Mouse (Mus musculus): ENCODE measurements around the gene Lyg2. TPM values are rescaled to one million over a fixed set of nuclear protein-coding genes. Genes with fewer than 3 reads are reported as not detected.

Gene Lyg2
- polyA plus RNA-seq, 1 experiment from 2014 or later: not detected

DNA sequence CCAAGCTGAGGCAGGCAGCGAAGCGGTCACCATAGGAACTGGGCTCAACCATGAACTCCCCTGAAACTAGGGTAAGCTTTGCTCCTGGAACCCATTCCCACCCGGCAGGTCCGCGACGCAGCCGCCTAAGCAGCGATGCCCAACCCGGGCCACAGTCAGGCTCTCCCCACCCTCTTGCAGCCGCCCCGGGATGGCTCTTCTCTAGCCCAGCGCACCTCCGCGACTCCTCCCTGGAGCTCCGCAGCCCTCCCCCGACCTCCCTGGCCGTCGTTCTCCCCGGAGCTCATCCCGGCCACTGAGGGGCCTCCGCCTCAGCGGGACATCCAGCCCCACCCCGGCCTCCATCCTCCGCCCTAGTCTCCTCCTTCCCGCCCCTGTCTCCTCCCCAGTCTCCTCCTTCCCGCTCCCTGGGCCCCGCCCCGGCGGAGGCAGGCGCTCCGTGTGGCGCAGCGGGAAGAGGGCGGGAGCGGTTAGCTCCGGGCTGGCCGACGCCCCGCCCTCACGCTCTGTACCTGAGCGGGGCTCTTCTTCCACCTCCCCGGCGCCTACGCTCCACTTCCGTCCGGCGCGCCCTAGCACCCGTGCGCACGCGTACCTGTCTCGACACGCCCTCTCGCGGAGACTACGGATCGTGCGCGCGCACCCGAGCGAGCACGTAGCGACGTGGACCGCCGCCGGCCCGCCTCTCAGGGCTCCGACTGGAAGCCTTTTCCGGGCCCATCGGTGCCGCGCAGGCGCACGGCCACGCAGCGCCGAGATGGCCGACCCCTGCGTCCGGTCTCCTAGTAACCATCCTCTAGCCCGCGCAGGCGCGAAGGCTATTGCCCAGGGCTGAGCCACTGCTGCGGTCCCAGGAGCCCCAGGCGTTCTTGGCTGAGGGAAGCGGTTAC, 51.5 kb downstream of the Lyg2 start:
- under 1% methylated on average over 77 of the region's 90 CpGs for WGBS
- H3K36me3 ChIP-seq: no peaks in the 10 kb centered on the region
- H3K4me3 ChIP-seq (replicated peaks): peak overlapping the region; percentile 70
- H3K9me3 ChIP-seq: no peaks in the 10 kb centered on the region
- peak overlapping the region; percentile 58 for H3K9ac ChIP-seq
- H3K4me1 ChIP-seq: no peaks in the 10 kb centered on the region
- no peaks in the 10 kb centered on the region for H3K27me3 ChIP-seq (replicated peaks)
- peak; percentile 99 for ATAC-seq (ENCODE audit: insufficient read depth, low FRiP score, low read depth)
- H3K27ac ChIP-seq: peak overlapping the region; percentile 90
- H3K4me2 ChIP-seq: peak overlapping the region; percentile 89

Other genes starting within 250 kb of the Lyg2 start
- gene 2010300C02Rik, start 196.4 kb downstream of the Lyg2 start, polyA plus RNA-seq (2015; fragmentation: Nextera tagmentation; extraction: Ambion mirVana): 13.3 and 15.0 TPM in 2 replicates
- 4.2 and 4.8 TPM in 2 replicates for gene Tsga10, start 50.1 kb downstream of the Lyg2 start, polyA plus RNA-seq (2015; fragmentation: Nextera tagmentation; extraction: Ambion mirVana)
- gene Lipt1, start 44.8 kb downstream of the Lyg2 start, polyA plus RNA-seq (2015; fragmentation: Nextera tagmentation; extraction: Ambion mirVana): 8.1 and 10.2 TPM in 2 replicates
- 28.5 and 29.5 TPM in 2 replicates for gene Mitd1, start 26.1 kb downstream of the Lyg2 start, polyA plus RNA-seq (2015; fragmentation: Nextera tagmentation; extraction: Ambion mirVana)
- 227 and 243 TPM in 2 replicates for gene Mrpl30, start 26.0 kb downstream of the Lyg2 start, polyA plus RNA-seq (2015; fragmentation: Nextera tagmentation; extraction: Ambion mirVana)
- not detected in 2 replicates for gene Lyg1, start 41.3 kb upstream of the Lyg2 start, polyA plus RNA-seq (2015; fragmentation: Nextera tagmentation; extraction: Ambion mirVana)
- gene Txndc9, start 81.4 kb upstream of the Lyg2 start, polyA plus RNA-seq (2015; fragmentation: Nextera tagmentation; extraction: Ambion mirVana): 128 and 132 TPM in 2 replicates
- 32.5 and 33.1 TPM in 2 replicates for gene Eif5b, start 81.5 kb upstream of the Lyg2 start, polyA plus RNA-seq (2015; fragmentation: Nextera tagmentation; extraction: Ambion mirVana)
- gene Rev1, start 213.3 kb upstream of the Lyg2 start, polyA plus RNA-seq (2015; fragmentation: Nextera tagmentation; extraction: Ambion mirVana): 27.5 and 27.7 TPM in 2 replicates

Data from stomach, embryonic 15.5 days (tissue).